Mouse (Mus musculus): ENCODE results near the gene Olfr599.
"Not testable (repeated sequence)": the region's sequence is repeated elsewhere in the genome, so short reads cannot be mapped to it uniquely, and the experiment has no call there.

Gene Olfr599

DNA sequence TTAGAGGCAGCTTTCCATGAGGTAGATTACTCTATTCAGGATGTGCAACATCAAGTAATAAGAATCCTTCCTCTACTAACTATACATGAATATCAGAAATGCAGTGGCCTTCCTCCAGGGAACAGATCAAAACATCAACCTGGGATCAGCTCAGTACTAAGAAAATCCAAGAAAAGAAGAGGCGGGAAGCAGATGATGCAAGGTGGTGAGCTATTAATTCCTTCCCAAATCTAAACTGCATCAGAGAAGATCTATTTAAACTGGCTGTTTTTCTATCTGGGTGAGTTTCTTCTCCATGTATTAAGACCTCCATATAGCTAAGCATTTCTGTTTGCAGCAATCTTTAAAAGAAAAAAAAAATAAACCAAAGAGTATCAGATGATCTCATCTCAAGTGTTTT, at the start of gene Olfr599:
TSS of gene Olfr599 (plus strand) at position 301 of the 400 bp plus-strand sequence.
- no peak for DNase-seq

DNA sequence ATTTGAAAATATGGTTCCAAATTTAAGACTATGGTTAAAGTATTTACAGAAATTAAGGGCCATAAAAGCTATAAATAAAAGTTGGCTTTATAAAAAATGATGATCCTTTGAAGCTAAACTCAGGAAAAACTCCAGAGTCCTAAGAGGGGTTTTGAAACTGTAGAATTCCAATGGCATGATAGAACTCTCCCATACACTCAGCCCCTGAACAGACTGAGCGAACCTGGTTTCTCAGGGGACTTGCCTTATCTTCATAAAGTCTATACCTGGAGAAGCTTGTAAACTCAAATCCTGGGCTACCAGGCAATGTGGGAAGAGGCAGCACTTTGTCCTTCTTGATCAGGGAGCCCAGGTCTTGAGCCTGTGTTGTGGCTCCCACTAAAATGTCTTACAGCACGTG, 30.4 kb upstream of the Olfr599 start, which contains the start of gene Olfr596:
TSS of gene Olfr596 (plus strand) at position 301 of the 400 bp plus-strand sequence.
- DNase-seq: not testable (repeated sequence)

DNA sequence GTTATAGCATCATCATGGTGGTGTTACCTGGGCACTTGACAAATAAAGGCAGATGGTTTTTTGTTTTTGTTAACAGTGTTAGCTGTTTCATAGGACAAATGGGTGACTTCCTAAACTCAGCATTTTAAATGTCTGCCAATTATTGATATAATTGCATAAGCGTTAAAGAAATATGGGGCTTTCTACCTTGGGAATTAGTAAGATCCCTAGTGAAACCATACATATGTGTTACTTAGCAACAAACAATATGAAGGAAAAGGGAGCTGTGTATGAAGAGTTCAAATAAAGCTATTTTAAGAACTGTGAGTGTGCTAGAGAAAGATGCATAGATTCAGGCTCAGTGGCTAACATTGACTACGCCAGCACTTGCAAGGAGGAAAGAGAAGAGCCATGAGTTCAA, 19.7 kb upstream of the Olfr599 start, which contains the start of gene Olfr597:
TSS of gene Olfr597 (plus strand) at position 301 of the 400 bp plus-strand sequence.
- DNase-seq: not testable (repeated sequence)

DNA sequence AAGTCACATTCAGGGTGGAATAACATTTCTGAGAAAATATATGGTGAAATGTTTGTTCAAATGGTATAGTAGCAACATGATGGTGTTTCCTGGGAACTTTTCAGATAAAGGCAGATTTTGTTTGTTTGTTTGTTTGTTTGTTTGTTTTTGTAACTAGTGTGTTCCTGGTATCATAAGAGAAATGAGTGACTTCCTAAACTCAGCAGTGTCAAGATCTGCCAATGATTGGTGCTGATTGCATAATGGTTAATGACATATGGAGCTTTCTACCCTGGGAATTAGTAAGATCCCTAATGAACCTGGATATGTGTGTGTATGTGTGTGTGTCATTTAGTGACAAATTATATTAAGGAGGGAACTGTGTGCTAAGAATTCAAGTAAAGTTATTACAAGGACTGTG, 12.4 kb upstream of the Olfr599 start, which contains the start of gene Olfr598:
TSS of gene Olfr598 (plus strand) at position 301 of the 400 bp plus-strand sequence.
- DNase-seq: no peak

DNA sequence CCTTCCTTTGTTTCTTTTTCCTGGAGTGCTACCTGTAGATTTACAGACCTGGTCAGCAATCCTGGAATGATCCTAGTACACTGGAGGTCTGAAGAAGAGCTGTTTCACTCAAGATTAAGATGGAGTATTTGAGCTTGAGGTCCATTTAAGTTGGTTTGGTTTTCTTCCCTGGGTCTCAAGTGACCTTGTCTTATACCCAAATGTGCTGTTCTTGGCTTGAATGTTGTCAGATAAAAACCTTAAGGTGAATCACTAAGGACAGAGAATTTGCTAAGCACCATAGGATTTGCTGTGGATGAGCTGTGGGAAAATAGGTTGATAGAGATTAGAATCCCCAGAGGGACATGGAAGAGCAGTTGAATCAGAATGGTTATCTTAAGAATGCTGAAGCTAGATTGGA, 13.9 kb downstream of the Olfr599 start, which contains the start of gene Olfr600:
TSS of gene Olfr600 (minus strand) at position 101 of the 400 bp plus-strand sequence.
- DNase-seq: no peak

DNA sequence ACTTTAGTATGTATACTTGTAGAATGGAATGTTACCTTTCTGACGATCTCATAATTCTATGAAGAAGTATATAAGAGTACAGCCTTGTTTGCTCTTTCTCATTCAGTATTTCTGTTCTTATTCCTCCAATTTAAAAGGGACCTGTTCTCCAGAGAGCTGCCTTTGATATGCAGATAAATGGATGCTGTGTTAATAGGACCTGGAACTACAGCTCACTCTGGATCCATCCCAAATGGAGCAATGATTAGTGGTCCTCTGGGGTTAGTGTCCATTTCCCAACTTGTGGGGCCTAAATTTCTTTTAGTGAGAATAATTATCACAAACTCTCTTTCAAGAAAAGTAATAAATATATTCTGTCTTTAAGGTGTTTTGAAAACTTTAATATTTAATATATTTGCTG, 26.8 kb downstream of the Olfr599 start, which contains the start of gene Olfr601:
TSS of gene Olfr601 (minus strand) at position 101 of the 400 bp plus-strand sequence.
- DNase-seq: no peak

DNA sequence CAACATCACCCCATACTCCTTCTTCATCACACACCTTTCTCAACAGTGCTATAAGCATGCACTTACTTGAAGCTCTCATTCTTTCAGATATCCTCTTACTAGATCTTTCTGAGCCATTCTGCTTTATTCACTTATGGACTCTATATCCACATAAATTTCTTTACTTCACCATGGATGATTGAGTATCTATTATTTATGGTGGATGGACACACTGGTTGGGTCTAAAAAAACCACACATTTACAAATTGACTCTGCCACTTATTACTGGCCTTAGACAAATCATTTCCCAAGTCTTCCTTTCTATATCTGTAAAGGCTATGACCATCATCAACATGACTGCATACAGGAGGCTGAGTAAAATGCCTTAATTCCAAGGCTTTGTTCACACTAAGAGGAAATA, 50.4 kb downstream of the Olfr599 start, which contains the start of gene Olfr603:
TSS of gene Olfr603 (minus strand) at position 101 of the 400 bp plus-strand sequence.
- DNase-seq: no peak
